Mouse (Mus musculus) brain, embryonic 14.5 days (tissue): ENCODE results near the gene Uqcrc2.

ENCODE experiments used
- CTCF ChIP-seq: fragments of 200-500 bp; IDR thresholded peaks from 2 replicates; pipeline ENCODE4 v1.5.1; 2012; ENCODE audit warnings: inconsistent platforms, mild to moderate bottlenecking, moderate library complexity, borderline replicate concordance; ENCODE audit not compliant: insufficient read depth, insufficient read length; ENCODE audit errors: extremely low read depth
- POLR2A ChIP-seq: fragments of 200-500 bp; IDR thresholded peaks from 2 replicates; pipeline ENCODE4 v1.6.1; 2012; ENCODE audit warnings: mild to moderate bottlenecking, inconsistent platforms, borderline replicate concordance; ENCODE audit not compliant: poor library complexity, insufficient read depth, insufficient read length, severe bottlenecking; ENCODE audit errors: extremely low read depth

- TF ChIP-seq POLR2A (no peak), CTCF (no peak)
These were observed 14.8 kb upstream of the Uqcrc2 start for GRCm38 (mm10) chr7:120620075-120620771.
